Mouse (Mus musculus) heart, postnatal 0 days (tissue): ENCODE results near the gene Ccsap. TPM values are rescaled to one million over a fixed set of nuclear protein-coding genes. Genes with fewer than 3 reads are reported as not detected.

Experiments
- ATAC-seq: fragments of 200-750 bp; cut with Nextera tagmentation; 2 replicates; pipeline ENCODE4 v1.8.0; 2017; ENCODE audit warnings: low read depth, moderate number of reproducible peaks, moderate library complexity; ENCODE audit not compliant: insufficient read depth
- DNase-seq: peaks from one replicate; pipeline ENCODE4 v3.0.0-alpha.2; 2016; ENCODE audit warnings: low spot score
- H3K27ac ChIP-seq: fragments of 300-500 bp; sonication (generic); 2 replicates; pipeline ENCODE4 v1.5.1; 2014; ENCODE audit warnings: low read depth, mild to moderate bottlenecking
- H3K27me3 ChIP-seq: fragments of 300-500 bp; sonication (generic); 2 replicates; pipeline ENCODE4 v1.6.1; 2014; ENCODE audit warnings: low read length, mixed read lengths; ENCODE audit not compliant: control insufficient read depth, insufficient read depth
- H3K36me3 ChIP-seq: fragments of 300-500 bp; sonication (generic); replicated peaks from 2 replicates; pipeline ENCODE4 v1.6.1; 2014; ENCODE audit warnings: low read length, mixed read lengths; ENCODE audit not compliant: control insufficient read depth, insufficient read depth
- H3K4me1 ChIP-seq: fragments of 300-500 bp; sonication (generic); 2 replicates; pipeline ENCODE4 v1.6.1; 2014; ENCODE audit warnings: antibody characterized with exemption; ENCODE audit not compliant: control insufficient read depth, insufficient read depth
- H3K4me2 ChIP-seq: fragments of 300-500 bp; sonication (generic); 2 replicates; pipeline ENCODE4 v1.6.1; 2014; ENCODE audit warnings: low read depth, mild to moderate bottlenecking, low read length, moderate library complexity
- H3K4me3 ChIP-seq: fragments of 300-500 bp; sonication (generic); 2 replicates; pipeline ENCODE4 v1.5.1; 2014; ENCODE audit warnings: low read depth, low read length
- H3K9ac ChIP-seq: fragments of 300-500 bp; sonication (generic); replicated peaks from 2 replicates; pipeline ENCODE4 v1.6.1; 2014; ENCODE audit warnings: low read depth, low read length, mixed read lengths
- H3K9me3 ChIP-seq: fragments of 300-500 bp; sonication (generic); replicated peaks from 2 replicates; pipeline ENCODE4 v1.6.1; 2016; ENCODE audit warnings: low read length; ENCODE audit not compliant: control insufficient read depth
- CTCF ChIP-seq: IDR thresholded peaks from 2 replicates; pipeline ENCODE4 v1.5.1; 2016; ENCODE audit warnings: antibody characterized with exemption, control low read depth, low read depth
- EP300 ChIP-seq: IDR thresholded peaks from 2 replicates; pipeline ENCODE4 v1.6.1; 2016; ENCODE audit warnings: antibody characterized with exemption, low read depth
- WGBS: fragments of 180-500 bp; shearing (Covaris S2); extraction: QIAGEN DNeasy Blood & Tissue Kit; methylation state at CpG from one replicate; pipeline ENCODE4 v1.1.7; 2014; 5-methylcytosine and 5-hydroxymethylcytosine counted together
- polyA plus RNA-seq: library from polyadenylated mRNA; unstranded; fragments of >200 nt; fragmentation: Nextera tagmentation; extraction: Ambion mirVana; gene quantifications from 2 replicates; pipeline ENCODE4 v1.2.1, GENCODE M21; 2015
- total RNA-seq: library from RNA; depleted of rRNA; stranded (reverse); fragments of >200 nt; gene quantifications from 2 replicates; pipeline ENCODE4 v1.2.3, GENCODE M21; 2014; ENCODE audit warnings: low replicate concordance

The Ccsap gene
- total and polyA plus RNA-seq, 2 experiments from 2014 or later: 1.2 to 5.1 TPM

- no peaks in the 10 kb centered on the region for H3K36me3 ChIP-seq
- DNase-seq (no peak), ATAC-seq (no peak)
- no peaks in the 10 kb centered on the region for H3K9me3 ChIP-seq
- peaks cover 8% of the 10 kb centered on the region for H3K4me1 ChIP-seq
- no peak for TF ChIP-seq EP300
- TF ChIP-seq CTCF: no peak
- H3K4me3 ChIP-seq: no peak overlapping the region
- H3K27me3 ChIP-seq: no peaks in the 10 kb centered on the region
- WGBS: 82% methylated on average over 7 of the region's 7 CpGs
- H3K4me2 ChIP-seq: no peak overlapping the region
- no peak overlapping the region for H3K9ac ChIP-seq
- H3K27ac ChIP-seq: no peak overlapping the region
Observed at GRCm38 (mm10) chr8:123808671-123809070, 51.3 kb downstream of the Ccsap start.

- no peak overlapping the region for H3K9ac ChIP-seq
- 77% methylated on average over 6 of the region's 6 CpGs for WGBS
- H3K27ac ChIP-seq: no peak overlapping the region
- H3K9me3 ChIP-seq: no peaks in the 10 kb centered on the region
- H3K4me1 ChIP-seq: peaks cover 8% of the 10 kb centered on the region
- H3K4me2 ChIP-seq: no peak overlapping the region
- no peak for DNase-seq
- TF ChIP-seq EP300 (no peak), CTCF (no peak)
- H3K27me3 ChIP-seq: no peaks in the 10 kb centered on the region
- no peak overlapping the region for H3K4me3 ChIP-seq
- no peak for ATAC-seq
- H3K36me3 ChIP-seq: no peaks in the 10 kb centered on the region
Observed at GRCm38 (mm10) chr8:123807852-123808573, 52.0 kb downstream of the Ccsap start.

- Histone ChIP-seq H3K9me3 (no peaks in the 10 kb centered on the region), H3K4me2 (peak overlapping the region; percentile 79), H3K36me3 (no peaks in the 10 kb centered on the region), H3K4me3 (peak overlapping the region; percentile 72), H3K4me1 (peaks cover 8% of the 10 kb centered on the region), H3K27me3 (no peaks in the 10 kb centered on the region), H3K9ac (0 out of 2 replicates have a peak overlapping the region, but pooled peaks have one; percentile 75), H3K27ac (no peak overlapping the region)
- ATAC-seq: peak; percentile 66
- WGBS: 7% methylated on average over 14 of the region's 14 CpGs
- DNase-seq: peak; percentile 65
- TF ChIP-seq EP300 (no peak), CTCF (no peak)
Observed at GRCm38 (mm10) chr8:123807024-123807431, 53.0 kb downstream of the Ccsap start.

GRCm38 (mm10) chr8:123806374-123806935 is 53.6 kb downstream of the Ccsap start:
- peak overlapping the region; percentile 79 for H3K4me2 ChIP-seq
- no peaks in the 10 kb centered on the region for H3K36me3 ChIP-seq
- TF ChIP-seq CTCF: no peak
- no peak for TF ChIP-seq EP300
- no peaks in the 10 kb centered on the region for H3K9me3 ChIP-seq
- DNase-seq (no peak), ATAC-seq (no peak)
- H3K27me3 ChIP-seq: no peaks in the 10 kb centered on the region
- peaks cover 8% of the 10 kb centered on the region for H3K4me1 ChIP-seq
- H3K27ac ChIP-seq: peak overlapping the region; percentile 31
- peak overlapping the region; percentile 75 for H3K9ac ChIP-seq
- 7% methylated on average over 12 of the region's 12 CpGs for WGBS
- peak overlapping the region; percentile 72 for H3K4me3 ChIP-seq

DNA sequence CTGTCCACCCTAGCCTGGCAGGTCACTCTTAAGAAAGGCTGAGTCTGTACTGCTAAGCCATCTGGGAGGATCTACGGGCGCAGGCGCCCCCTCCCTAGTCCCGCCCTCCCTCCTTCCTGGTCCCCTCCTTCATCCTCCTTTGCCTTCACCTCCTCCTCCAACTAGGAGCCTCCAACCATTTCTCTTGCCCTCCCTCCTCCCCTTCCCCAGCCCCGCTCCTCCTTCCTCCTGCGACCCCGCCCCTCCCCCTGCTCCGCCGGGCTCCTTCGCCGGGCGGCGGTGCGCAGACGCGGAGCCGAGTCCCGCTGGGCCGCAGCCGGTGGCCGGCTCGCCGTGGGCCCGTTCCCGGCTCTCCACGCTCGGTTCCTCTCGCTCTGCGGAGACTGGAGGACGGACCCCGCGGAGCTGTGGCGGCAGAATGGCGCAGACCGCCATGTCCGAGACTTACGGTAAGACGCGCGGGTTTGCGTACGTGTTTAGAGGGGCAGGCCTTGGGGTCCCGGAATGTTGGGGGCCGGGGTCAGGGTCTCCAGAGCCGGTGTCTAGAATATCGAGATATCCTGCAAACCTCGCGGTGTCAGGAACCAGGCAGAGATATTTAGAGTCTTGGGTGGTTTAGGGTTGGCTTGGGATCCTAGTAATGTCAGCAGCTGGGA is 54.2 kb downstream of the Ccsap start, which contains the start of gene Rab4a:
TSS of gene Rab4a (plus strand) at position 268 of the 656 bp plus-strand sequence.
- DNase-seq: peak; percentile 82
- Histone ChIP-seq H3K36me3 (no peaks in the 10 kb centered on the region), H3K27me3 (no peaks in the 10 kb centered on the region), H3K4me3 (peak within 1 kb of the TSS; percentile 72), H3K4me1 (peaks cover 8% of the 10 kb centered on the region), H3K4me2 (peak within 1 kb of the TSS; percentile 79), H3K9ac (peak within 1 kb of the TSS; percentile 75), H3K27ac (peak within 1 kb of the TSS; percentile 31), H3K9me3 (no peaks in the 10 kb centered on the region)
- under 1% methylated on average over 45 of the region's 48 CpGs for WGBS
- peak; percentile 71 for ATAC-seq
- TF ChIP-seq CTCF (no peak), EP300 (no peak)
